In the genomic region with DNA sequence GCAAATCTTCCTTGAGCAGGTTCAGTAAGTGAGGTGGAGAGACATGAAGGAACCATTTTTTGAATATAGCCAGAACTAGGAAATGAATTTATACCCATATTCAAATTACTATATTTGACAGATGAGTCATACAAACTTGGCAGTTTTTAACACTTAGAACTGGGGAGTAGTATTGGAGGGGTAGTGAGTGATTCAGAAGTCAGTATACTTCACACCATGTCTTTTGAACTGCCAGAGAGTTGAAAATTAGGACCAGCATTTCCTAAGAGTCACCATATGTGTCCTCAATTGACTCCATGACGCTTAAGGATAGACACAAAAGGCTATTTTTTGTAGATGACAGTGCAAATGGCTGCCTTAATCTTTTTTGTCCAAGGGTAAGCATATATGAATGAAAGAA, we compare ENCODE assay signal across 21 mouse cellular contexts.
DNase-seq lines count a peak whose midpoint lies in the region; ATAC-seq and TF ChIP-seq lines count a peak whose summit lies in the region.
"Had no signal": no experiment of that assay in that cellular context is flagged by ENCODE, and none has a peak within 500 bp of the region (broad histone marks: within the 10 kb centered on the region; RNA-seq: fewer than 3 reads in every experiment).

No protein-coding gene starts in this region.

- no peaks in the 10 kb centered on the region for H3K4me1 ChIP-seq in forebrain, postnatal 0 days (ENCODE audit: insufficient read depth)
- H3K4me1 ChIP-seq in forebrain, embryonic 16.5 days (replicated peaks; ENCODE audit: control insufficient read depth, insufficient read depth, low read length): no peaks in the 10 kb centered on the region
- no peaks in the 10 kb centered on the region for H3K4me1 ChIP-seq in liver, embryonic 12.5 days
- H3K4me1 ChIP-seq: embryonic facial prominence, embryonic 13.5 days; heart, embryonic 15.5 days; hindbrain, embryonic 13.5 days; intestine, embryonic 15.5 days had no signal

- WGBS in forebrain, postnatal 0 days: 52% methylated on average over 1 of the region's 1 CpGs
- WGBS in forebrain, embryonic 16.5 days: 59% methylated on average over 1 of the region's 1 CpGs
- 64% methylated on average over 1 of the region's 1 CpGs for WGBS in liver, embryonic 12.5 days (ENCODE audit: insufficient replicate concordance)

- DNase-seq in forebrain, postnatal 0 days: no peak
- peak; percentile 6 for DNase-seq in 416B (ENCODE audit: low read depth)
- DNase-seq in brain, embryonic 14.5 days (ENCODE audit: low read depth): peak; percentile 14
- DNase-seq in gastrocnemius, postnatal 25 days: no peak
- DNase-seq: adrenal gland, postnatal 25 days; cerebellum, adult 11 months; cerebellum, adult 8-10 months; cerebellum, postnatal 14 days; gastrocnemius, postnatal 10 days; heart, adult 2 months; heart, postnatal 14 days; kidney, adult 18-20 months had no signal

- H3K36me3 ChIP-seq in forebrain, postnatal 0 days (ENCODE audit: insufficient read depth): no peaks in the 10 kb centered on the region
- no peaks in the 10 kb centered on the region for H3K36me3 ChIP-seq in forebrain, embryonic 16.5 days (ENCODE audit: control insufficient read depth, insufficient read depth)
- H3K36me3 ChIP-seq in liver, embryonic 12.5 days: no peaks in the 10 kb centered on the region
- H3K36me3 ChIP-seq: embryonic facial prominence, embryonic 13.5 days; forebrain, embryonic 12.5 days; heart, embryonic 15.5 days; hindbrain, embryonic 13.5 days; intestine, embryonic 15.5 days had no signal

- no peaks in the 10 kb centered on the region for H3K9me3 ChIP-seq in forebrain, postnatal 0 days (ENCODE audit: low read length)
- no peaks in the 10 kb centered on the region for H3K9me3 ChIP-seq in forebrain, embryonic 16.5 days (ENCODE audit: control insufficient read depth, low read length)
- H3K9me3 ChIP-seq in liver, embryonic 12.5 days (replicated peaks): no peaks in the 10 kb centered on the region
- H3K9me3 ChIP-seq: embryonic facial prominence, embryonic 13.5 days; forebrain, embryonic 12.5 days; heart, embryonic 15.5 days; hindbrain, embryonic 13.5 days; intestine, embryonic 15.5 days had no signal

- no peak for TF ChIP-seq POLR2A in brain, embryonic 14.5 days (IDR thresholded peaks at IDR 0.05; ENCODE audit: borderline replicate concordance, extremely low read depth, insufficient read depth, insufficient read length, poor library complexity, severe bottlenecking)

- no peaks in the 10 kb centered on the region for H3K27me3 ChIP-seq in forebrain, postnatal 0 days (ENCODE audit: insufficient read depth, low read length)
- H3K27me3 ChIP-seq in forebrain, embryonic 16.5 days (replicated peaks; ENCODE audit: control insufficient read depth, insufficient read depth, low read length): no peaks in the 10 kb centered on the region
- H3K27me3 ChIP-seq in liver, embryonic 12.5 days (replicated peaks): no peaks in the 10 kb centered on the region
- H3K27me3 ChIP-seq: embryonic facial prominence, embryonic 13.5 days; forebrain, embryonic 12.5 days; heart, embryonic 15.5 days; hindbrain, embryonic 13.5 days; intestine, embryonic 15.5 days had no signal

- H3K27ac ChIP-seq in forebrain, postnatal 0 days (ENCODE audit: low read depth, low read length): no peak overlapping the region
- no peak overlapping the region for H3K27ac ChIP-seq in forebrain, embryonic 16.5 days (ENCODE audit: low read length)
- no peak overlapping the region for H3K27ac ChIP-seq in liver, embryonic 12.5 days
- H3K27ac ChIP-seq: embryonic facial prominence, embryonic 13.5 days; forebrain, embryonic 12.5 days; heart, adult 2 months; heart, embryonic 15.5 days; hindbrain, embryonic 13.5 days; hindbrain, postnatal 0 days; intestine, embryonic 15.5 days had no signal

- peak; percentile 71 for ATAC-seq in forebrain, postnatal 0 days
- ATAC-seq in forebrain, embryonic 16.5 days: no peak
- ATAC-seq in liver, embryonic 12.5 days: no peak
- ATAC-seq: hindbrain, postnatal 0 days; intestine, embryonic 15.5 days had no signal

- H3K4me3 ChIP-seq in forebrain, postnatal 0 days (ENCODE audit: low read depth, low read length): no peak overlapping the region
- no peak overlapping the region for H3K4me3 ChIP-seq in forebrain, embryonic 16.5 days (replicated peaks; ENCODE audit: low read length)
- H3K4me3 ChIP-seq in liver, embryonic 12.5 days: no peak overlapping the region
- H3K4me3 ChIP-seq: embryonic facial prominence, embryonic 13.5 days; forebrain, embryonic 12.5 days; heart, adult 2 months; heart, embryonic 15.5 days; hindbrain, embryonic 13.5 days; intestine, embryonic 15.5 days had no signal

- H3K4me2 ChIP-seq in forebrain, postnatal 0 days (ENCODE audit: low read depth): no peak overlapping the region
- H3K4me2 ChIP-seq in forebrain, embryonic 16.5 days (ENCODE audit: low read length): no peak overlapping the region
- no peak overlapping the region for H3K4me2 ChIP-seq in liver, embryonic 12.5 days
- H3K4me2 ChIP-seq: embryonic facial prominence, embryonic 13.5 days; forebrain, embryonic 12.5 days; heart, embryonic 11.5 days; heart, embryonic 15.5 days; hindbrain, embryonic 13.5 days; intestine, embryonic 15.5 days had no signal

- no peak for TF ChIP-seq CTCF in forebrain, postnatal 0 days (IDR thresholded peaks at IDR 0.05; ENCODE audit: low read depth)
- TF ChIP-seq CTCF in brain, embryonic 14.5 days (IDR thresholded peaks at IDR 0.05; ENCODE audit: borderline replicate concordance, extremely low read depth, insufficient read depth, insufficient read length): no peak

- H3K9ac ChIP-seq in forebrain, postnatal 0 days: no peak overlapping the region
- no peak overlapping the region for H3K9ac ChIP-seq in forebrain, embryonic 16.5 days (replicated peaks; ENCODE audit: low read depth, low read length)
- H3K9ac ChIP-seq in liver, embryonic 12.5 days: no peak overlapping the region
- H3K9ac ChIP-seq: embryonic facial prominence, embryonic 13.5 days; forebrain, embryonic 12.5 days; heart, embryonic 15.5 days; hindbrain, embryonic 13.5 days; intestine, embryonic 15.5 days had no signal

Comparison
In these comparisons a context has a peak if more than half of its experiments do, and no peak if none do; other contexts are left out.
1. DNase-seq: peak in 416B (single experiment) and brain, embryonic 14.5 days (single experiment); none in forebrain, postnatal 0 days (single experiment) and gastrocnemius, postnatal 25 days (single experiment).